Mouse (Mus musculus): Measurements from ENCODE around the gene Tenm4.

Tenm4 gene

GRCm38 (mm10) chr7:96790326-96790725, 619.3 kb downstream of the Tenm4 start:
- no peak for DNase-seq

GRCm38 (mm10) chr7:96792456-96793229, 621.6 kb downstream of the Tenm4 start:
- no peak for DNase-seq

DNA sequence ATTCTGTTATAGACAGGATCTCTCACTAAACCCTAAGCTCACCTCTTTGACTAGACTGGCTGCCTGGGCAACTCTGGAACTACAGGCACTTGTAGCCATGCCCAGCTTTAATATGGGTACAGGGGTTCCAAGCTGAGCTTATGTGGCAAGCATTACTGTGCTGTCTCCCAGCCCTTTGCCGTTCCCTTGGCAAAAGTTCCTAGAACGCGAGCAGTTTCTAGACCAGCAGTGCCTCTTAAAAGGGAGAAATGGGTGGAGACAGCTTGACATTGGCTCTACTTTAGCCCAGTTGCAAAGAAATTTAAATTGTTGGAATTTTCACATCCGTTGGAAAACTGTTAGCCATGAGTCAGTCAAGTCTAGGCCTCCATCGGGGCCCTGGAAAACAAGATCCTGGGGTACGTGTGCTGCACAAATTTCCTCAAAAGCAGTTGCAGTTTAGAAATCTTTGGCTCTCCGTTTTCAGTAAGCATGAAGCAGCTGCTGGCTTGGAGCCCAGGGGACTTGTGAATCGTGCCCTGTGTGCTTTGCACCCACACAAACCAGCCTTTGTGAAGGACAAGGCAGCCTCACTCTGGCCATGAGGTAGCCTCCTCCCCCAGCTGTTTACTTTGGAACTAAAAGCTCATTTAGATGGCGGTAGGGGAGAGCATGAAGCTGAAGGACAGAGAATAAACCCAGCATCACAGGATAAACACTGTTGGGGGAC, 625.1 kb downstream of the Tenm4 start:
- no peak for DNase-seq

- DNase-seq, result no peak
These were observed 625.9 kb downstream of the Tenm4 start for GRCm38 (mm10) chr7:96796788-96797485.

- DNase-seq, result no peak
These were observed 626.8 kb downstream of the Tenm4 start for GRCm38 (mm10) chr7:96797716-96798332.

- DNase-seq, result no peak
These were observed 628.8 kb downstream of the Tenm4 start for GRCm38 (mm10) chr7:96799816-96800215.

DNA sequence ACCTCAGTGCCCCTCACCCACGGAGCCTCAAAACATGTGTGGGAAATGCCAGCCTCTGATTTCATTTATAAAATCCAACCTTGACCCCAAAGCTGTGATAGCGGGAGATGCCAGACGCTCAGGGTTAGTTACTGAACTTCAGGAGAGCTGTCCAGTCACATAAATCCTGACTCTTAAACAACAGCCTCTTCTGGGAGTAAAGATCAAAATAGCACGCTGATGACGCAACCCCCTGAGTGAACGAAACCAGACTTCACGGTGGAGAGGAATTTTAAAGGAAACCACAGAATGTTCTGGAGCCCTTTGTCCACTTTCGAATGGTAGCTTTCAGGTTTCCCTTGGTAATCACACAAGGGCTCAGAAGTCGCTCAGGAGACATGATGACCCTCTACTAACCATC, 630.3 kb downstream of the Tenm4 start:
- DNase-seq, result no peak

GRCm38 (mm10) chr7:96802216-96802615, 631.2 kb downstream of the Tenm4 start:
- no peak for DNase-seq

GRCm38 (mm10) chr7:96806561-96806960, 635.5 kb downstream of the Tenm4 start:
- DNase-seq, result no peak

DNA sequence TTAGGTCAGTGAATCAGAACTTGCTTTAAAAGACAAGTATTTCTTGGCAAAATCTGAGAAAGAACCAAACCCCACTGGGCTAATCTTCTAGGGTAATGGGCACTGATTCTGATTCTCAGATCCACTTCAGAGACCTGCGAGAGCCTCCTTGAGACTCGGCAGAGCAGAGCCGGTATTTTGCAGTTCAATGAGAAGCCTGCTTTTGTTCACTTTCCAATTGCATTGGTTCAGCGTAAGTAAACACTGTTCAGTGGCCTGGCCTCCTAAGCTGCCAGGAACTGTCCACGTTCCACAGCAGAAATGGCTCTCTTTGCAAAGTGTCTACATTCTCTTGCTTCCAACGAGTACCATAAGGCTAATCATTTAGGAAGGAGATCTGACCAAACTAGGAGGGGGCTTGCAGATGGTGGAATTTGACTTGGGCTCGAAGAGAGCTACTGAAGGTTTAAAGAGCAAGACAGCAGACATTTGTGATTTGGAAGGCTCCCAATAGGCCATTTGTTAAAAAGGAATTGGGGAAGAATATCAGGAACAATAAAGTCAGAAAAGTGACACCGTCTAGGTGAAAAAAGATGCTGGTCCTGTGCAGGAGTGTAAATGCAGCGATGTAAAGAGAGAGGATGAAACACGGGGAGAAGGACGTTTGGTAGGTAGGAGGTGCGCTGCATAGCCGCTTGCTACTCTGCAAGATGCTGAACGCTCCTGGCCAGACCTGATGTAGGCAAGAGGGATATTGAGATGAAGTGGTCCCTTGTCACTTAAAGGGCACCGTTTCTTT, 636.4 kb downstream of the Tenm4 start:
- DNase-seq, result no peak

- DNase-seq, result no peak
These were observed 637.1 kb downstream of the Tenm4 start for GRCm38 (mm10) chr7:96808059-96808646.

- no peak for DNase-seq
These were observed 640.6 kb downstream of the Tenm4 start for GRCm38 (mm10) chr7:96811691-96812090.

DNA sequence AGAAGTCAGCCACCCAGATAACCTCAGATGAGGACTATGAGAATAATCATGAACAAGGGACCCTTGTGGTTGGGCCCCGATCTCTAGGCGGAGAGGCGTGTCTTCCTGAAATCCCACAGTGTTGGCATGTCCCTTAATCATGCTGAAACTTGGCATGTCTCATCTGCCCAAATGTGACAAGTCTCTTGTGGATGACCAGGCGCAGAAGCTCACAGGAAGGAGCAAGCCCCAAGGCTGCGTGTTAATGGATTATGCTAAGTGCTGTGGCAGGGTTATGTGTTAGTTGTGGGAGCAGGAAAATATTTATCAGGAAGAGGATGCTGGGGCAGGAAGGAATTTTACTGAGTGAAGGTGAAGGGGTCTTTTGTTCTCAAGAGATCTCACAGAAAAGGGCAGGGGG, 642.0 kb downstream of the Tenm4 start:
- DNase-seq, result no peak

DNA sequence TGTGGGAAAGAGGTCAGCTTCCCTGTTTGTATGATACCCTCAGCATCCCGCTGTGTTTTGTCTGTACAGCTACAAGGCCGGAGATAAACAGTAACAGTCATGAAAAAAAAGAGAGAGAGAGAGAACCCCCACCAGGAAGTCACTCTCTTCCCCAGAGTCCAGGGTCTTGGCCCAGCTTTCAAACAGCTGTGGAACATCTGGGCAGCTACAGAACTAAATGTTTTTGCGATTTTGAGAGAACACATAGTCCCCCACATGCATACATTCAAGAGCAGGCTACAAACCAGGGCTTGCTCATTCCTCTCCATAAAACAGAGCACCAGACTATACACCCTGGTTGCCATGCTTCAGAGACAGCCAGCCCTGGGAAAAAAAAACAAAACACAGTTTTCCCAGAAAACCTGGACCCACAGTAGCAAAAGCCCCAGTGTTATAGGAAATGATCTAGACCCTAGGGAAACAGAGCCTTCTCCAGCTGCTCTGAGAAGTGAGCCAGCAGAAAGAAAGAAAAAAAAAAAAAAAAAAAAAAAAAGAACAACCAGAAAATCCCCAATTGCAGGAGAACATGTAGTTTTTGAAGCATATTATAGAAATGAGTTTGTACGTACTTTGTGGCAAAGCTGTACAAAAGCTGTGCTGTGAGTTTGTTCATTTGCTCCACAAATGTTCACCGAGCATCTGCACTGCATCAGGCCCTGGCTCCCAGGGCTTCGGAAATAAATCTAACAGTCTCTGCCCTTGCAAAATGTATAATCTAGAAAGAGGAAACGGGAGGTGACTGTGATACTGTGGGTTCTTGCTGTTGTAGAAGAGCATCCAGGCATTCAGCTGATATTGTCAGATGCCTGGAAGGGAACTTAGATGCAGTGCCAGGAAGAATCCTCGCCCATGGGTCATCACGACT, 642.7 kb downstream of the Tenm4 start:
- no peak for DNase-seq

GRCm38 (mm10) chr7:96814581-96814980, 643.5 kb downstream of the Tenm4 start:
- no peak for DNase-seq

- no peak for DNase-seq
These were observed 646.1 kb downstream of the Tenm4 start for GRCm38 (mm10) chr7:96817030-96817674.

- DNase-seq, result no peak
These were observed 647.3 kb downstream of the Tenm4 start for GRCm38 (mm10) chr7:96818236-96818916.

DNA sequence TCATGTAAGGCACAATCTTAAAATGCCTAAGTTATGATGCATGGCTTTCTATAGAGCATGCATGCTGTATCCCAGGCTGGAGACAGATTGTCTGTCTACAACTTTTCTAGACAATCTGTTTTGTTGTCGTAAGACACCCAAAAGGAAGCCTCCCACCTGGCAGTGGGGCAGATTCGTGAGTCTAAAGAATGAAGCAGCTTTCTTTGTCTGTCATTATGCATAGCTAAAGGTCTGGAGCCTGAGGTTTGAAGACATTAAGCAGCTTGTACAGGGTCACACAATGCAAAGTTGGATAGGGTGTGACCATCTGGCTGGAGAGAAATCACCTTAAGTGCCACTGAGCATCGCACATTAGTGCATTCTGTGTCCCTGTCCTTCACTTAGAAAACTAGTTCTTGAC, 648.5 kb downstream of the Tenm4 start:
- no peak for DNase-seq

- DNase-seq, result no peak
These were observed 649.3 kb downstream of the Tenm4 start for GRCm38 (mm10) chr7:96820343-96820742.

GRCm38 (mm10) chr7:96826101-96826500, 655.1 kb downstream of the Tenm4 start:
- DNase-seq, result no peak

All from thymus, postnatal 14 days (tissue).